Mouse (Mus musculus): Measurements from ENCODE around the gene Slc17a9.

DNA sequence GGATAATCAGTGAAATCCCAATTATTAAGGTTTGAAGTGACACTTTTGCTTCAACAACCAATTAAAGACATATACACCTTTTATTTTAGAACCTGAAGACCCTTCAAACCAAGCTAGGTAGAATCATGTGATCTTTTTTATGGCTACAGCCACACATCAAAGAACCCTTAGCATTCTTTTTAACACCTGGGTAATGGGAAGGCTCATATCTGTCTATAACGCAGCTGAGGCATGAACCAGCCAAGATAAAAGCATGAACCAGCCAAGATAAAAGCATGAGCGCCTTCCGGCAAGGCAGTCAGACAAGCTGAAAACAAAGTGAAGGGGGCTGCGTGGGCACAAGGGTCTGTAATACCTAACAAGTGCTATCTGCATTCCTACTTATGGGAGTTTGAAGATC, 41.0 kb upstream of the Slc17a9 start:
- TF ChIP-seq CTCF (conservative IDR thresholded peaks at IDR 0.05; ENCODE audit: low read length) = no peak
- no peak for TF ChIP-seq NANOG (IDR thresholded peaks at IDR 0.05; ENCODE audit: borderline replicate concordance, low read length)
- no peak for TF ChIP-seq POU5F1 (IDR thresholded peaks at IDR 0.05; ENCODE audit: borderline replicate concordance, low read length)
